Mouse (Mus musculus) kidney, postnatal 0 days (tissue): ENCODE data around the gene Bysl. TPM values are rescaled to one million over a fixed set of nuclear protein-coding genes. Genes with fewer than 3 reads are reported as not detected.

Experiments
- ATAC-seq: fragments of 200-750 bp; cut with Nextera tagmentation; replicated peaks from 2 replicates; pipeline ENCODE4 v1.8.0; 2017; ENCODE audit warnings: low read depth, moderate number of reproducible peaks, moderate TSS enrichment, moderate library complexity; ENCODE audit not compliant: low FRiP score
- DNase-seq: peaks from one replicate; pipeline ENCODE4 v3.0.0-alpha.2; 2016; ENCODE audit warnings: low spot score
- H3K27ac ChIP-seq: fragments of 300-500 bp; sonication (generic); 2 replicates; pipeline ENCODE4 v1.5.1; 2014; ENCODE audit warnings: mild to moderate bottlenecking
- H3K27me3 ChIP-seq: fragments of 300-500 bp; sonication (generic); 2 replicates; pipeline ENCODE4 v1.6.1; 2014; ENCODE audit warnings: low read length, mixed read lengths; ENCODE audit not compliant: insufficient read depth
- H3K36me3 ChIP-seq: fragments of 300-500 bp; sonication (generic); 2 replicates; pipeline ENCODE4 v1.6.1; 2014; ENCODE audit warnings: low read length, mixed read lengths; ENCODE audit not compliant: insufficient read depth
- H3K4me1 ChIP-seq: fragments of 300-500 bp; sonication (generic); replicated peaks from 2 replicates; pipeline ENCODE4 v1.6.1; 2014; ENCODE audit warnings: antibody characterized with exemption, low read length, mixed read lengths; ENCODE audit not compliant: insufficient read depth
- H3K4me2 ChIP-seq: fragments of 300-500 bp; sonication (generic); 2 replicates; pipeline ENCODE4 v1.6.1; 2014; ENCODE audit warnings: mild to moderate bottlenecking, low read length, moderate library complexity, mixed read lengths
- H3K4me3 ChIP-seq: fragments of 300-500 bp; sonication (generic); replicated peaks from 2 replicates; pipeline ENCODE4 v1.5.1; 2014; ENCODE audit warnings: low read depth, low read length
- H3K9ac ChIP-seq: fragments of 300-500 bp; sonication (generic); 2 replicates; pipeline ENCODE4 v1.6.1; 2014; ENCODE audit warnings: low read depth, low read length
- H3K9me3 ChIP-seq: fragments of 300-500 bp; sonication (generic); replicated peaks from 2 replicates; pipeline ENCODE4 v1.6.1; 2016; ENCODE audit warnings: low read length, inconsistent platforms, mixed read lengths
- CTCF ChIP-seq: IDR thresholded peaks from 2 replicates; pipeline ENCODE4 v1.5.1; 2016; ENCODE audit warnings: antibody characterized with exemption, low read depth, mild to moderate bottlenecking, moderate library complexity
- WGBS: fragments of 180-500 bp; shearing (Covaris S2); extraction: QIAGEN DNeasy Blood & Tissue Kit; methylation state at CpG from one replicate; pipeline ENCODE4 v1.1.7; 2014; 5-methylcytosine and 5-hydroxymethylcytosine counted together
- polyA plus RNA-seq: library from polyadenylated mRNA; unstranded; fragments of >200 nt; fragmentation: Nextera tagmentation; extraction: Ambion mirVana; gene quantifications from 2 replicates; pipeline ENCODE4 v1.2.1, GENCODE M21; 2015

Gene Bysl
- polyA plus RNA-seq, 1 experiment from 2014 or later = 14.7 TPM

DNA sequence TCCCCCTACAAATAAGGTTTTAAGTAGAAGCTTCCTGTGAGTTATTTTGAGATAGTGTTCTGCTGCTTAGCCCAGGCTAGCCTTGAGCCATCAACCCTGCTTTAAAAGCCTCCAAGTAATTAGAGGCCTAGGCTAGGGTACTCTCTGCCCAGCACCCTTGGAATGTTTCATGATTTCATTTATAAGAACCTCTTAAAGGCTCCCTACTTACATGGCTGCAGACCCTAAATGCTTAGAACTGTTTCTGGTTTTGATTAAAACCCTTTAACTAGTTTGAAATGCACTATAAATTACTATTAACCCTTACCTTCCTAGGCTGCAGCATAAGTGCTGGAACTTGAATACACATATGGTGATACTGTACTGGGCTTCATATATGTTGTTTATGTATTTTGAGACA is 38.9 kb downstream of the Bysl start:
- no peak overlapping the region for H3K4me2 ChIP-seq
- H3K27ac ChIP-seq = no peak overlapping the region
- no peaks in the 10 kb centered on the region for H3K9me3 ChIP-seq
- DNase-seq (no peak), ATAC-seq (no peak)
- no peaks in the 10 kb centered on the region for H3K36me3 ChIP-seq
- H3K9ac ChIP-seq = no peak overlapping the region
- no peak overlapping the region for H3K4me3 ChIP-seq
- no peaks in the 10 kb centered on the region for H3K4me1 ChIP-seq
- no peaks in the 10 kb centered on the region for H3K27me3 ChIP-seq
- no peak for TF ChIP-seq CTCF

DNA sequence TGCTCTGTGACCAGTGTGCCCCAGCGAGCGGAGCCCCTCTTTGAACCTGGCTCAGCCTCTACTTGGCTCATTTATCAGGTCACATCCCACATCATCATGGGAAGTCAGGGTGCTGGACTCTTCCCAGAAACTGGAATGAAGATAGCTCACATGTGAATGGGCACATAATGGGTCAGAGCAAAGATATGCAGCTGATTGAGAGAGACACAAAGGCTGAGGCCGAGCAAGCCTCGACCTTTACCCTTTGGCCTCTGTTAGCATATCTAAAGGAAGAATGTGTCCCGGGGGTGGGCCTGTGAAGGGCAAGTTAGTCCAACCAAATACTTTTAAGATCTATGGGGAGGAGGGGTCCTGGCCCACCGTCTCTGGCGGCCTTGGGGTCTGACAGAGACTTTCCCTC is 39.7 kb downstream of the Bysl start:
- H3K4me2 ChIP-seq = no peak overlapping the region
- H3K36me3 ChIP-seq = no peaks in the 10 kb centered on the region
- no peak for TF ChIP-seq CTCF
- no peak overlapping the region for H3K4me3 ChIP-seq
- H3K9me3 ChIP-seq = no peaks in the 10 kb centered on the region
- H3K9ac ChIP-seq = no peak overlapping the region
- H3K27me3 ChIP-seq = no peaks in the 10 kb centered on the region
- ATAC-seq (no peak), DNase-seq (no peak)
- no peaks in the 10 kb centered on the region for H3K4me1 ChIP-seq
- no peak overlapping the region for H3K27ac ChIP-seq
- WGBS = 53% methylated on average over 7 of the region's 7 CpGs

DNA sequence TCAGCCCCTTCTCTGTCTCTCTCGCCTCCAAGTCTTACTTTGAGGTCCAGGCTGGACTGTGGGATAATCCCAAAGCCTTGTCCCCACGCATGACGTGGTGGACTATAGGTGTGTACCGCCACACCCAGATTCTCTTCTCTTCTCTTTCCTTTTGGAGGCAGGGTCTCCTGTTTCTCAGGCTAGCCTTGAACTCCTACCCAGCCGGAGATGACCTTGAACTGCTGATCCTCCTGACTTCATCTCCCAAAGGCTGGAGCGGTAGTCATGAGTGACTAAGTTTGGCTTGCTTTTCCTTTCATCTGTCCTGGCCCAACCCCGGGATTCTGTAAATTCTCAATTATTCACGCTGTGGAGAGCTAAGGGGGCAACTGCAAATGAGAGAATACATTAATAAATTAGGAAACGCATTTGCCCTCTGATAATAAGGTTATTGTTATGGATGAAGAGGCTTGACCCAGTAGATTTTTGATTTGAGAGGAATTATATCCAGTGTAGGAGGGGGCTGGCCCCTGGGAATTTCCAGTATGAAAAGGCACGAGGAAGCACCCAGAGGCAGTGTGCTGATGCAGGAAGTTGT is 42.3 kb downstream of the Bysl start:
- H3K4me3 ChIP-seq = no peak overlapping the region
- WGBS = 81% methylated on average over 10 of the region's 10 CpGs
- H3K27ac ChIP-seq = no peak overlapping the region
- no peak for ATAC-seq
- TF ChIP-seq CTCF = no peak
- no peak for DNase-seq
- H3K27me3 ChIP-seq = no peaks in the 10 kb centered on the region
- H3K4me1 ChIP-seq = no peaks in the 10 kb centered on the region
- H3K4me2 ChIP-seq = no peak overlapping the region
- no peaks in the 10 kb centered on the region for H3K36me3 ChIP-seq
- H3K9me3 ChIP-seq = no peaks in the 10 kb centered on the region
- H3K9ac ChIP-seq = no peak overlapping the region

DNA sequence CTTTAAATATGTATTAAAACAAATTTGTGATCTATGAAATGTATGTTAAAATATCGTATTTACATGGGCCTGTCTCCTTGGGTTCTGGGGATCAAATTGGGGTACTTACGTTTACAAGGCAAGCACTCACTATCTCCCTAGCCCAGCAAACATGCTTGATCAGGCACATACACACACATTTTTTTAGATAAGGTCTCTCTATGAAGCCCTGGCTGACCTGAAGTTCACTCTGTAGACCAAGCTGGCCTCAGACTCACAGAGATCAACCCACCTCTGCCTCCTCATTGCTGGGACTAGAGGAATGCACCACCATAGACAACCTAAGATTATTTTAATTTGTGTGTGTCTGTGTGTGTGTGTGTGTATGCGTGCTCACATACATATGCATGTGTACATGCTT is 42.9 kb downstream of the Bysl start:
- TF ChIP-seq CTCF = no peak
- H3K4me3 ChIP-seq = no peak overlapping the region
- H3K36me3 ChIP-seq = no peaks in the 10 kb centered on the region
- H3K4me1 ChIP-seq = no peaks in the 10 kb centered on the region
- H3K9me3 ChIP-seq = no peaks in the 10 kb centered on the region
- no peak overlapping the region for H3K4me2 ChIP-seq
- H3K27me3 ChIP-seq = no peaks in the 10 kb centered on the region
- 97% methylated on average over 3 of the region's 3 CpGs for WGBS
- DNase-seq (no peak), ATAC-seq (no peak)
- H3K27ac ChIP-seq = no peak overlapping the region
- no peak overlapping the region for H3K9ac ChIP-seq

DNA sequence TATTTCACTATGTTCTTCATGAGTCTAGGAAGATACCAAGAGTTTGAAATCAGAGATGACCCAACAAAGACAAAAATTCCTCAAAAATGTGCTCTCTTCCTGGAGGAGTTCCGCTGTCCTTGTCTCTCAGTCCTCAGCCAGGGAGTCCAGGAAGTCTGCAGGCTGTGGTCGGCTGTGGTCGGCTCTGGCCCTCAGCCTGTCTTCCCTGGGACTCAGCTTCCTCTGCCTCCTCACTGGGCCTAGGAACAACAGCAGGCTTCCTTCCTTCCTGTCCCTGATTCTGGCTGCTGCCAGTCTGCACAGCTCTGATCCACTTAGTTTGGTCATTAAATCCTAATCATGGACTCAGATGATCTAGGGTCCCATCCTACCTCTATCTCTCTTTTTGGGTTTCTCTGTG is 44.0 kb downstream of the Bysl start:
- Histone ChIP-seq H3K27ac (peak overlapping the region; percentile 39), H3K36me3 (no peaks in the 10 kb centered on the region), H3K9me3 (no peaks in the 10 kb centered on the region), H3K9ac (no peak overlapping the region), H3K4me2 (no peak overlapping the region), H3K4me3 (no peak overlapping the region), H3K27me3 (no peaks in the 10 kb centered on the region), H3K4me1 (no peaks in the 10 kb centered on the region)
- ATAC-seq = no peak
- DNase-seq = peak; percentile 76
- TF ChIP-seq CTCF = no peak
- 47% methylated on average over 3 of the region's 3 CpGs for WGBS

DNA sequence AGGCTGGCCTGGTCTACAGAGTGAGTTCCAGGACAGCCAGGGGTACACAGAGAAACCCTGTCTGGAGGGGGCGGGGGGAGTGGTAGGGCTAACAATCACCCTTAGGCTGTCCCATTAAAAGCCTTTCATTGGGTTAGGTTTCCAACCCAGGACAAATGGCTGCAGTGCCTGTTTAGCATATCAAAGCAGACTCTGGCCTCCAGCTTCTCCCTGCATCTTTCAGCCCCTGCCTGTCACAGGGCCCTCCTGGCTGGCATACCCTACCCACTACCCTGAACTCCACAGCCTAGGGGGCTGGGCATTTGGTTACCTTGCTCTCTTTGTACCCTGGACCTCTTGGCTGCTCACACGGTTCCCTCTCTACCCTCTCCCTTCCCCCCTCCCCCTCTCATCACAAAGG is 45.2 kb downstream of the Bysl start:
- TF ChIP-seq CTCF = no peak
- H3K27me3 ChIP-seq = no peaks in the 10 kb centered on the region
- ATAC-seq (0 out of 2 replicates have a peak, but pooled peaks have one; percentile 36), DNase-seq (no peak)
- no peaks in the 10 kb centered on the region for H3K9me3 ChIP-seq
- no peak overlapping the region for H3K27ac ChIP-seq
- 34% methylated on average over 2 of the region's 2 CpGs for WGBS
- no peak overlapping the region for H3K9ac ChIP-seq
- no peaks in the 10 kb centered on the region for H3K36me3 ChIP-seq
- H3K4me2 ChIP-seq = no peak overlapping the region
- no peak overlapping the region for H3K4me3 ChIP-seq
- no peaks in the 10 kb centered on the region for H3K4me1 ChIP-seq

DNA sequence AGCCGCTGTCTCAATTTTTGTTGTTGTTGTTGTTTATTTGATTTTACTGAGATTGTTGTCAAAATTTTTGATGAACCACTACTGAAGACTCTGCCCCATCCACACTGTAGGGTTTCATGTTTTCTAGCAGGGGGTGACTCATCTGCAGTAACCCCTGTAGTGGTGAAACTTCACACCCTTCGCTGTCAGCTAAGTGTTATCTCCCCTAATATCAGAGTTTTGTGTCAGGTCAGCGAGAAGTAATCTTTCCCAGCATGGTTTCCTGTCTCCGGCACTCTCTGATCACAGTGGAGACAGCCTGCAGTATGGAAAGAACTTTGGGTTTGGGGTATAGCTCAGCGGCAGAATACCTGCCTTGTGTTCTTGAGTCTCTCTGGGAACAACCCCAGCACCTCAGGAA is 46.7 kb downstream of the Bysl start:
- Histone ChIP-seq H3K4me1 (no peaks in the 10 kb centered on the region), H3K27ac (no peak overlapping the region), H3K4me2 (no peak overlapping the region), H3K9ac (no peak overlapping the region), H3K4me3 (no peak overlapping the region), H3K36me3 (no peaks in the 10 kb centered on the region), H3K27me3 (no peaks in the 10 kb centered on the region), H3K9me3 (no peaks in the 10 kb centered on the region)
- no peak for ATAC-seq
- WGBS = 88% methylated on average over 5 of the region's 5 CpGs
- no peak for DNase-seq
- no peak for TF ChIP-seq CTCF
